Mouse (Mus musculus) limb, embryonic 13.5 days (tissue): ENCODE measurements at regions not wholly inside any gene's neighbourhood (a gene's known extent, or its start where the extent isn't known, plus 50 kb on each side); places are given as distances from the start of the nearest gene placed in this dataset.
"Not testable (repeated sequence)": the region's sequence is repeated elsewhere in the genome, so short reads cannot be mapped to it uniquely, and the experiment has no call there.

Experiments
- ATAC-seq: fragments of 200-750 bp; cut with Nextera tagmentation; 2 replicates; pipeline ENCODE4 v1.8.0; 2017; ENCODE audit warnings: low read depth, moderate number of reproducible peaks, moderate TSS enrichment; ENCODE audit not compliant: low FRiP score
- H3K27ac ChIP-seq: fragments of 300-500 bp; sonication (generic); 2 replicates; pipeline ENCODE4 v1.5.1; 2015; ENCODE audit warnings: inconsistent platforms, mild to moderate bottlenecking, moderate library complexity
- H3K27me3 ChIP-seq: fragments of 300-500 bp; sonication (generic); 2 replicates; pipeline ENCODE4 v1.6.1; 2015; ENCODE audit warnings: mild to moderate bottlenecking, inconsistent platforms
- H3K36me3 ChIP-seq: fragments of 300-500 bp; sonication (generic); 2 replicates; pipeline ENCODE4 v1.6.1; 2015; ENCODE audit warnings: inconsistent platforms, mild to moderate bottlenecking, moderate library complexity
- H3K4me1 ChIP-seq: fragments of 300-500 bp; sonication (generic); 2 replicates; pipeline ENCODE4 v1.6.1; 2015; ENCODE audit warnings: inconsistent platforms
- H3K4me2 ChIP-seq: fragments of 300-500 bp; sonication (generic); replicated peaks from 2 replicates; pipeline ENCODE4 v1.6.1; 2015; ENCODE audit warnings: inconsistent platforms, mild to moderate bottlenecking, moderate library complexity
- H3K4me3 ChIP-seq: fragments of 300-500 bp; sonication (generic); 2 replicates; pipeline ENCODE4 v1.5.1; 2015; ENCODE audit warnings: moderate library complexity, mild to moderate bottlenecking, inconsistent platforms
- H3K9ac ChIP-seq: fragments of 300-500 bp; sonication (generic); 2 replicates; pipeline ENCODE4 v1.6.1; 2015; ENCODE audit warnings: mild to moderate bottlenecking, inconsistent platforms
- H3K9me3 ChIP-seq: fragments of 300-500 bp; sonication (generic); 2 replicates; pipeline ENCODE4 v1.6.1; 2016; ENCODE audit warnings: inconsistent platforms
- WGBS: fragments of 180-500 bp; shearing (Covaris S2); methylation state at CpG from one replicate; pipeline ENCODE4 v1.1.7; 2015; 5-methylcytosine and 5-hydroxymethylcytosine counted together

- Histone ChIP-seq H3K9me3 (no peaks in the 10 kb centered on the region), H3K9ac (no peak overlapping the region), H3K4me2 (no peak overlapping the region), H3K36me3 (no peaks in the 10 kb centered on the region), H3K27me3 (no peaks in the 10 kb centered on the region), H3K4me3 (no peak overlapping the region), H3K4me1 (peaks cover 9% of the 10 kb centered on the region), H3K27ac (no peak overlapping the region)
- WGBS = 84% methylated on average over 11 of the region's 11 CpGs
- no peak for ATAC-seq
Observed at GRCm38 (mm10) chr17:29430401-29430800, 60.2 kb upstream of the Pim1 start.

- WGBS = 94% methylated on average over 6 of the region's 6 CpGs
- Histone ChIP-seq H3K4me1 (peaks cover 9% of the 10 kb centered on the region), H3K9ac (no peak overlapping the region), H3K36me3 (no peaks in the 10 kb centered on the region), H3K27me3 (no peaks in the 10 kb centered on the region), H3K4me2 (no peak overlapping the region), H3K27ac (no peak overlapping the region), H3K4me3 (no peak overlapping the region), H3K9me3 (no peaks in the 10 kb centered on the region)
- ATAC-seq = no peak
Observed at GRCm38 (mm10) chr17:29430806-29431205, 59.7 kb upstream of the Pim1 start.

DNA sequence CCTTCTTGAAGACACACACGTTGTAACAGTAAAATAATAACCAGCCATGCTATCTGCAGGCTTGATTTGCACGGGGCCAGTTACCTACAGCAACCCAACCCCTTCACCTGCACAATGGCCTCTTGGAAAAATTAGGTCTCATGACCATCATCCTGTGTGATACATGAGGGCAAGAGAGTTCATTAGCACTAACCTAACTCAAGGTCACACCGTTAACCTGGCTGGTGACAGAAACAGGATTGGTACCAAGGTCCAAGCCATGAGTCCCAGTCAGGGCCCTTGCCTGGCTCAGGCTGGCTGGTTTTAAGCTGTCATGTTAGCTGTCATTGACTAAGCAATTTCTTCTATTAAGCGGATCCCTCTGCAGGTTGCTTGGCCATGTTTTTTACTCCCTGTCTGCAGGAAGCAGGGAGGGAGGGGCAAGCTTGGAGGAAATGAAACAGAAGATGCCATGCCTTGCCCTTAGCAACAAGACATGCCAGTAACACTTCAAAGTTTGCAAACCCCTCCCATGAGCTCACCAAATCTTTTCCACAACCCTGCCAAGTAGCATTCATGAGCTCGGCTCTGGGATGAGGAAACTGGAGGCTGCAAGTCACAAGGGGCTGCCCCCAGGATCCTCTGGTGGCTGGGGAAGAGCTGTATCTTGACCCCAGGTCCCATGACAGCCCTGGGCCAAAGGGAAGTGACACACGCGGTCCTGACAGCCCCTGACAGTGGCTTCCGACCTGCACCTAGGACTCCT is 58.8 kb upstream of the Pim1 start:
- H3K27ac ChIP-seq = no peak overlapping the region

DNA sequence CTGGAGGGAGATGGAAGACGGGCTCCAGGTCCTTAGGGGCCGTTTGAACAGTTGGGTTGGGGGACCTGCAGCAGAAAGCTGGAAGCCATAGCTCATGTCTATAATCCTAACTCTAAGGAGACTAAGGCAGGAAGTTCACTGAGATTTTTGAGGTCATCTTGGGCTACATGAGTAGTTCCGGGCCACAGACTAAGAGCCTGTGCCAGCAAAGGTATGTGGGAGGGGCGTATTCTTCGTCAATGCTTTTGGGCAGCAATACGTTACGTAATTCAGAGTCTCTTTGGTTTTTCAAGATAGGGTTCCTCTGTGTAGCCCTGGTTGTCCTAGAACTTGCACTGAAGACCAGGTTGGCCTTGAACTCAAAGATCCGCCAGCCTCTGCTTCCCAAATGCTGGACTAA is 57.9 kb upstream of the Pim1 start:
- no peak overlapping the region for H3K27ac ChIP-seq
- H3K27me3 ChIP-seq = no peaks in the 10 kb centered on the region
- no peak overlapping the region for H3K4me2 ChIP-seq
- no peaks in the 10 kb centered on the region for H3K9me3 ChIP-seq
- no peak overlapping the region for H3K4me3 ChIP-seq
- no peaks in the 10 kb centered on the region for H3K36me3 ChIP-seq
- WGBS = 97% methylated on average over 8 of the region's 8 CpGs
- ATAC-seq = no peak
- H3K9ac ChIP-seq = no peak overlapping the region
- H3K4me1 ChIP-seq = peaks cover 19% of the 10 kb centered on the region

More for the DNA sequence above, 58.8 kb upstream of the Pim1 start:
- no peak overlapping the region for H3K4me2 ChIP-seq
- H3K9ac ChIP-seq = no peak overlapping the region
- no peak overlapping the region for H3K4me3 ChIP-seq
- no peaks in the 10 kb centered on the region for H3K27me3 ChIP-seq
- WGBS = 70% methylated on average over 8 of the region's 8 CpGs
- H3K36me3 ChIP-seq = no peaks in the 10 kb centered on the region
- ATAC-seq = no peak
- H3K9me3 ChIP-seq = no peaks in the 10 kb centered on the region
- H3K4me1 ChIP-seq = peaks cover 11% of the 10 kb centered on the region

- no peak for ATAC-seq
- WGBS = 71% methylated on average over 8 of the region's 8 CpGs
- Histone ChIP-seq H3K4me2 (no peak overlapping the region), H3K36me3 (no peaks in the 10 kb centered on the region), H3K4me3 (no peak overlapping the region), H3K9ac (no peak overlapping the region), H3K27ac (no peak overlapping the region), H3K27me3 (no peaks in the 10 kb centered on the region), H3K4me1 (peaks cover 16% of the 10 kb centered on the region), H3K9me3 (no peaks in the 10 kb centered on the region)
Observed at GRCm38 (mm10) chr17:29433370-29433769, 57.2 kb upstream of the Pim1 start.

GRCm38 (mm10) chr17:29434074-29434944 is 56.2 kb upstream of the Pim1 start:
- WGBS = 83% methylated on average over 20 of the region's 20 CpGs
- H3K4me3 ChIP-seq = no peak overlapping the region
- no peak overlapping the region for H3K9ac ChIP-seq
- H3K9me3 ChIP-seq = no peaks in the 10 kb centered on the region
- no peak for ATAC-seq
- no peak overlapping the region for H3K4me2 ChIP-seq
- no peak overlapping the region for H3K27ac ChIP-seq
- no peaks in the 10 kb centered on the region for H3K27me3 ChIP-seq
- no peaks in the 10 kb centered on the region for H3K36me3 ChIP-seq
- peaks cover 20% of the 10 kb centered on the region for H3K4me1 ChIP-seq

- Histone ChIP-seq H3K4me1 (peaks cover 28% of the 10 kb centered on the region), H3K27ac (no peak overlapping the region), H3K27me3 (no peaks in the 10 kb centered on the region), H3K9ac (no peak overlapping the region), H3K4me2 (no peak overlapping the region), H3K36me3 (no peaks in the 10 kb centered on the region), H3K4me3 (no peak overlapping the region), H3K9me3 (no peaks in the 10 kb centered on the region)
- WGBS = 96% methylated on average over 9 of the region's 9 CpGs
- ATAC-seq = no peak
Observed at GRCm38 (mm10) chr17:29435345-29436006, 55.1 kb upstream of the Pim1 start.

DNA sequence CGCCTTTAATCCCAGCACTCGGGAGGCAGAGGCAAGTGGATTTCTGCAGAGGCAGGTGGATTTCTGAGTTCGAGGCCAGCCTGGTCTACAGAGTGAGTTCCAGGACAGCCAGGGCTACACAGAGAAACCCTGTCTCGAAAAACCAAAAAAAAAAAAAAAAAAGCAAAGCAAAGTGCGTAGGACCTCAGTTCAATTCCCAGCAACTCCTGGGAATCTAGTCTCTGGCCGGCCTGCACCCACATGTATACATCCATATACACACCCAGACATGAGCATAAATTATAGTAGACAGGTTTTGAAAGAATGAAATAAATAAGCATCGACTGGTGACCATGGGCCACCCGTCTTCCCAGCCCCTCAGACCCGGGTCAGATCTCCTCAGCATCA is 54.1 kb upstream of the Pim1 start:
- H3K4me1 ChIP-seq = peaks cover 29% of the 10 kb centered on the region
- peak overlapping the region; percentile 65; the same call in 1 of the 2 replicates for H3K9ac ChIP-seq
- H3K4me3 ChIP-seq = peak overlapping the region; percentile 44
- peak overlapping the region; percentile 78 for H3K4me2 ChIP-seq
- 71% methylated on average over 9 of the region's 9 CpGs for WGBS
- not testable (repeated sequence) for H3K9me3 ChIP-seq, ATAC-seq, H3K36me3 ChIP-seq, H3K27me3 ChIP-seq
- peak overlapping the region; percentile 72 for H3K27ac ChIP-seq

DNA sequence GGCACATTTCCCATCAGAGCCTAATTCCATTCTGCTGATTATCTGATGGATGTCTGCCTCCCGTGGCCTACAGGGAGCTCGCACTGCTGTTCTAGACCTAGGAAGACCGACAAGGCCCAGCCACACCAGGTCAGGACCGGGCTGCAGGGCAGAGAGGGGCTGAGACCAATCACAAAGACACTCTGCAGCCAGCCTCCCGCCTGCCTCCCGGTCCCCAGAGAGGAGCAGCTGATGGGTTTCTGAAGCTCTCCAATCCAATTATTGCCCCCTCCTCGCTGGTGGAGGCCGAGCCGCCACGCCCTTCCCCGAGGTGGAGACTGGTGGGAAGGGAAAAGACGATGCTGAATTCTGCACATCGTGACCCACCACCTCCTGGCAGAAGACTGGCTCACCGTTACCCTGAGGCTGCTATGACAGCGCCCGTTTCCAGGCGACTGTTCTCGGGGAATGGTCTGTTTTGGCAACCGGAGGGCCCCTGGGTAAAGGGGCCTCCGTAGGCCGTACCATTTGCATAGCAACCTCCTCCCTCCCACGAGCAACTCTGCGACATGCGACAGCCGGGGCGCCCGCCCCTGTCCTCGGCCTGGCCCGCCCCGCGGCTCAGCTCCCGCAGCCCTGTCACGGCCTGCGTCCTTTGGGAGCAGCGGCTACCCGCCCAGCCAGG is 53.5 kb upstream of the Pim1 start:
- Histone ChIP-seq H3K27ac (peak overlapping the region; percentile 72), H3K4me1 (peaks cover 30% of the 10 kb centered on the region), H3K4me3 (peak overlapping the region; percentile 44), H3K9ac (peak overlapping the region; percentile 65), H3K36me3 (no peaks in the 10 kb centered on the region), H3K27me3 (no peaks in the 10 kb centered on the region), H3K9me3 (no peaks in the 10 kb centered on the region), H3K4me2 (peak overlapping the region; percentile 78)
- WGBS = 1% methylated on average over 34 of the region's 36 CpGs
- peak; percentile 66 for ATAC-seq

DNA sequence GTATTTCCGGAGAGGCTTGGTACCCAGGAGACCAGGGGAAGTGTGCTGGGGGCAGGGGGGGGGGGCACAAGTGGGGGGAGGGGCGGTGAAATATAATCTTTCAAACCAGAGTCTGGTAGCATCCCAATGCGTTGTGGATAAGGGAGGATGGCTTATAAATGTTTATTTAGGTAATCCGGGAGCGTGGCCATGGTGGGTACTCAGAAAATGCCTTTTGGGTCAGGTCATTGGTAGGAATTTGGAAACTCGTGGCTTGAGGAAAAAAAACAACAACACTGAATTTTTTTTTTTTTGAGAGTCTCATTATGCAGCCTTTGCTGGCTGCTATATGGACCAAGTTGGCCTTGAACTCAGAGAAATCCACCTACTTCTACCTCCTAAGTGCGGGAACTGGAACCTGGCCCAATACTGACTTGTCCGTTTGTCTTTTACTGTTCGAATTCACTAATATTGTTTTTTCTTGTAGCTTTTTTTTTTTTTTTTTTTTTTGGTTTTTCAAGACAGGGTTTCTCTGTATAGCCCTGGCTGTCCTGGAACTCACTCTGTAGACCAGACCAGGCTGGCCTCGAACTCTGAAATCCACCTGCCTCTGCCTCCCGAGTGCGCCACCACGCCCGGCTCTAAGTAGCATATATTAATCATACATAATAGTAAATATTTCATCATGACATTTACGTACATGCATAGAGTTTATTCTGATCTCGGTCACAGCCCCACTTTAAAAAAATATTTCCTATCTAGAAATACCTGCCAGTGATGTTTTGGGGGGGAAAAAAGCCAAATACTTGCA is 52.8 kb upstream of the Pim1 start:
- peak overlapping the region; percentile 78 for H3K4me2 ChIP-seq
- H3K36me3 ChIP-seq = no peaks in the 10 kb centered on the region
- H3K4me3 ChIP-seq = peak overlapping the region; percentile 44
- H3K27ac ChIP-seq = peak overlapping the region; percentile 72; the same call in 1 of the 2 replicates
- 36% methylated on average over 16 of the region's 16 CpGs for WGBS
- H3K27me3 ChIP-seq = no peaks in the 10 kb centered on the region
- H3K9ac ChIP-seq = peak overlapping the region; percentile 65
- no peak for ATAC-seq
- H3K9me3 ChIP-seq = no peaks in the 10 kb centered on the region
- H3K4me1 ChIP-seq = peaks cover 33% of the 10 kb centered on the region
